Mouse (Mus musculus) MEL-GATA-1-ER (cell line): ENCODE results near the gene Plek2.

Experiments used
- DNase-seq: peaks from one replicate; pipeline ENCODE4 v3.0.0-alpha.2; 2012; ENCODE audit warnings: low read depth; ENCODE audit errors: extremely low read depth

The Plek2 gene

DNA sequence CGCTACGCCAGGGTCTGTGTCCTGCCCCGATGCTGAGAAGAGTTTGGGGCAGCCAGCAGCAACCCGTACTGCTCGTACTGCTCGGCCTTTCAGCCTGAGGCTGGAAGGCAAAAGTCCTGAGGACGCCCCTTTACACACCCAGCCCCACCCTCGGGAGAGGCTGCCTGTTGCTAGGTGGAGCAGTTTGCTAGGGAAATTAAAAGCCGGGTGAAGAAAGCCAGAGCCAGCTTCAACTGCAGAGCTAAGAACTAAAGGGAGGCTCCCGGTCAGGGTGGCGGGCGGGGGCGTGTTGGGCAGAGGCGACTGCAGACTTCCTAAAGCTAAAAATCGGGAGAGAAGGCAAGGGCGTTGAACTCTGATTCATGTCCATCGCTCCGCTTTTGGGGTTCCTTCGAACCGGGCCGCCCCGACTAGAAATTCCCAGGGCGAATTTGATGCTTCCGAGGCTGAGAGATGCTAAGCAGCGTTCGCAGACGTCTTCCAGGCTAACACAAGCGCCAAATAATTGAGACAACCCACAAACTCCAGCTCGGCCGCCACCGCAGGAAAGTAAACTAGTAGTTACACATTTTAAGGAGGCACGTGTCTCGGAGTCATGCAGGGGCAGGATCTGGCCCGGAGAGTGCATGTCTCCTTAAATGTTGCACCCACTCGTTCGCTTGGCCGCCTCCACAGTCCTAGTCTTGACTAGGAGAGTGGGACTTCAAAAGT, 5.1 kb upstream of the Plek2 start:
- DNase-seq, result peak; percentile 72

DNA sequence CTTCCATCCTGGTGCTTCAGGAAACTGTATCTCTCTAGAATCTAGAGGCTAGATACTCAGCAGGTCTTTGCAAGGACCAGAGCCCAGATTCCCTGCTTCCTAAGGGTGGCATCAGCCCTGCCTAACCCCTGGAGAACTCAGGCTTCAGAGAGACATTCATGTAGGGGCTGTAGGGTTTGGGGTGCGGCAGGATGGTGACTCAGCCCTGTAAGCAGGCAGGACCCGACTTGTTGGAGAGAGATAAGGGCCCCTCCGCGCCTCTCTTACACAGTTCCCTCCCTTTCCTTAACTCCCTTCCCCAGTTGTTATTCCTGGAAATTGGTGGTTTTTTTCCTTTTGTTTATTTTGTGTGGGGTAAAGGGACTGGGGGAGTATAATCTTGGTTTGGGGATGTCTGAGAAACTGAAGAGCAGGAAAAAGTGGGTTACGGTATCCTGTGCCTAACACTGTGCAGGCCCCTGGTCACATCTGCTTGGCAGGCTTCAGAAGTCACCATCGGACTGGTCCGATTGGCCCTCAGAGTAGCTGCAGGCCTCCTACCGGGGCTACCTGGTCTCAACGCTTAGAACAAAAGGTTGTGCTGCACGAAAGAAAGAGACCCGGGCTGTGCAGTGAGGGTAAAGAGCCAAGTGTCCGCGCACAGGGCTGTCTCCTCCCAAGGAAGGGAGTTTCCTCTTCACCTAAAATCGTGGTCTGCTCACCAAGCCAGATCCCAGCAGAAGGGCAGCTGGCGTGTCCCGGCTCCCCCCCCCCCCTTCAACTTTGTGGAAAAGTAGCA, 4.1 kb upstream of the Plek2 start:
- peak; percentile 86 for DNase-seq

DNA sequence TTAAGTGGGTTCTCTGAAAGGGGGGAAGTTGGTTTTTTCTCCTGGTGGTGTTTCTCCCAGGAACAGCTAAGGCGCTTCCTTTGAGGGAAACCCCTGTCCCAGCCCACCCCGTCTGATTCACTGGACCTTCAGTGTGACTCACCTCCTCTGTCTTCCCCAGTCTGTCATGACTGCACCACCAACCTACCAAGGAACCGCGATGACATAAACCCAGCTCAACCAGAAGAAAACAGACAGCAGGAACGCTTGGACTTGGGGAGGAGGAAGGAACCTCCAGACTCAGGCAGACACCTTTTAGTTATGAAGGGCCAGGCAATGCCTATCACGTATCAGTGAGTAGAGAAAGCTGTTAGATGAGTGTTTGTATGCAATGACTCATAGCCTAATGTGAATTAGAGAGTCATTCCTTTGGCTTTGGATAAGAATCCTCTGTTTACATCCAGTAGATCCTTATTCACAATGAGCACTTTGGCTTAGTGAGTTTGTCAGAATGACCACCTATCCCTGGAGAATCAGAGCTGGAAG, 1.4 kb upstream of the Plek2 start:
- no peak for DNase-seq

DNA sequence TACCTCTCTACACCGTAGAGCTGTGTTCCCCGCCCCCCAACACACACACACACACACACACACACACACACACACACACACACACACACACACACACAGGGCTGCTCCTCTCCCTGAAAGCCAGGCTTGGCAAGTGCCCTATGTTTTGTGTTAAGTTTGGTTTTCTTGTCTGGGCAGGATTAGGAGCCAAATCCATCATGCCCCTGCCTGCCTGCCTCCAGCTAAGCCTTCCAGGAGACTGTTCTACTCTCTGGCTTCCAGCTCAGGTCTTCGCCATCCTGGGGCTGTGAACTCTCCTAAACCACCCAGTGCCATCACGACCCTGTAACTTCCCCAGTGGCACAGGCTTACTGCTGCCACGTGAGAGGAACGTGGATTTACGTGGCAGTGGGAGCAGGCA, 2.3 kb downstream of the Plek2 start:
- DNase-seq, result no peak

DNA sequence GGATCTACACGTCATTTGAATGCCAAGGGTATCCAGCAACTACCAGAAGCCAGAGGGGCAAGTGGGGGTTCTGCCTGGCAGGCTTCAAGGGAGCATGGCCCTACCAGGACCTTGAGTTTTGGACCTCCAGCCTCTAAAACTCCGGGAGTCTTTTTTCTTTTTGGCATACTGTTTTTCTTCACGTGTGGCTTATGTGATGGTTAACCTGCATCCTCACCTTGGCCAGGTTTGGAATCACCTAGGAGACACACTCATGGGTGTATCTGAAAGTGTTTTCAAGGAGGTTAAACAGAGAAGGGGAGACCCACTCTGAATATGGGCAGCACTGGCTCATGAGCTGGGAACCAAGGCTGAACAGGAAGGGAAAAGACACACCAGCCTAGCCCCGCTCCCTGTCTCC, 3.5 kb downstream of the Plek2 start:
- no peak for DNase-seq

DNA sequence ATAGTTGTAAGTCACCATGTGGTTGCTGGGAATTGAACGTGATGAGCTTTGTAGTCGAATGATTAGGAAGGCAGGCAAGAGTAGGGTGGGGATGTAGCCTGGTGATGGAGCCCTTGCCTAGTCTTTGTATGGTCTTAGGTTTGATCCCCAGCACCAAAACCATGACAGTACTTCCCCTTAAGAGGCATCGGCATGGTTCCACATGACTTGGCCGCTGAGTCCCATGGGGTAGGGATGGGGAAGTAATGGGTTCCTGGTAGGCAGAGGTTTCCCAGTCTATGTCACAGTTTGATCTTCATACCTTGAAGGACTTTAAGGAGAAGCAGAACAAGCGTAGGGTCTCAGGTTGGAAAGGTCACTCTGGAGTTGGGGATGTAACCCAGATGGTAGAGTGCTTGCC, 5.3 kb downstream of the Plek2 start:
- no peak for DNase-seq

DNA sequence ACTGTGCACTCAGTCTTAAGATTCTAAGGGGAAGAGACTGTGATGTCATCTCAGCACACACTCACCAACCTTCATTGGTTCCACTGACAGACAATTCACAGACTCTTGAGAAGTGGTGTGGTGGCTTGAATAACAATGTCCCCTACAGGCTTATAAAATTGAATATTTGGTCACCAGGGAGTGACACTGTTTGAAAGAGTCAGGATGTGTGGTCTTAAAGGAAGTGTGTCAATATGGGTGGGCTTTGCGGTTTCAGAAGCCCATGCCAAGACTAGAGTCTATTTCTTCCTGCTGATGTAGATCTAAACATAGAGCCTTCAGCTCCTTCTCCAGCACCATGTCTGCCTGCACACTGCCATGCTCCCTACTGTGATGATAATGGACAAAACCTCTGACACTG, 8.9 kb downstream of the Plek2 start:
- DNase-seq, result no peak

DNA sequence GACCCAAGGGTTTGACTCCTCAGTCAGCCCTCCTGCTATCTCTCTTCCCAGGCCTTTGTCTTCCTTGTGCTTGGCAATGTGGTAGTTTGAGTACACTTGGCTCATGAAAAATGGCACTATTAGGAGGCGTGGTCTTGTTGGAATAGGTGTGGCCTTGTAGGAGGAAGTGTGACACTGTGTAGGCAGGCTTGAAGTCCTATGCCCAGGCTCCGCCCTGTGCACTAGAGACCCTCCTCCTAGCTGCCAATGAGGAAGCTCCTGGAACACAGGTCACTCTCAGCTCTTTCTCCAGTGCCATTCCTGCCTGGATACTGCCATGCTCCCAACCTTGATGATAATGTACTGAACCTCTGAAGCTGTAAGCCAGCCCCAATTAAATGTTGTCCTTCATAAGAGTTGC, 15.6 kb downstream of the Plek2 start:
- no peak for DNase-seq

DNA sequence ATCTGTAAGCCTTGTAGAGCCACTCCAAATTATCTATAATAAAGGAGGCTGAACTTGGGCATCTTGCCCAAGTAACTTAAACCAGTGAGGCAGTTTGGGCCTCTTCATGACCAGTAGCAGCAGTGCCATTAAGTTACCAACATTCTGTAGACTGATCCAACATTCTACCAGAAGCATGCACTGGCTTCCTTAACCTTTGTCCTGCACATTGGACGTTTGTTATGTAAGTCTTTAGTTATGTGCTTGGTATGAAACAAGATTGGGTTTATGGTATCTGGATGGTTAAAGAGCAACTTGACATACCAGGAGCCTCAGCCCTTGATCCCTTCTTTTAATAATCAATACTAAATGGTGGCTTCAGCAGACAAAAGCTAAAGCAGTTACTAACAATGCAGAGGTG, 16.7 kb downstream of the Plek2 start:
- DNase-seq, result no peak

DNA sequence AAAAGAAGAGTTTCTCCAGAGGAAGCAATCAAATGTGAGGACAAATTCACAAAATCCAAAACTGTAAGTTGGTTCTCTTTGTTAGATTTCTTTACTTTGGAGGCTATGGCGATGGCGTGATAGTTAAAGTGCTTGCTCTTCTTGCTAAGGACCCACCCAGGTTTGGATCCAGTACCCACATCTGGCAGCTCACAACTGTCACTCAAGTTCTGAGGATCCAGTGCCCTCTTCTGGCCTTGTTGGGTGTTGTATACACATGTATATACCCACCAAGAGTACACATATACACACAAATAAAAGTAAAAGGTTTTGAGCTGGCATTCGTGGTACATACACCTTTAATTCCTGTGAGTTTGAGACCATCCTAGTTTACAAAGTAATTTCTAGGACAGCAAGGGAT, 32.2 kb downstream of the Plek2 start:
- DNase-seq, result no peak

DNA sequence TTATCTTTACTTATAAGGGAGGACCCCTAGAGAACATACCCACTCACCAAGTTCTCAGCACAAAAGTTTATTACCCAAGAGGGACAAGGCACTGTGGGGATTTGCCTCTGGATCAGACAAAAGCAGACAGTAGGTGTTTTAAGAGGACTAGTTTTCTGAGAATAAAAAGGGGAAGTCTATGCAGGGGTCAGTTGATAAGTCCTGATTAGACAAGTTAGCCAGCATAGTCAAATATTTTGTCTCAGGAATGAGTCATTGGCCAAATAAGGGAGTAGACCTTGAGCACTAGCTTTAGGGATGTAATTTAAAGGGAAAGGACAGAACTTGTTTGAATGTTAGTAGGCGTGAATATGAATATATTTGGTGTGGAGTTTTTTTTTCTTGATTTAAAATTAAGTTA, 38.6 kb downstream of the Plek2 start:
- DNase-seq, result peak; percentile 88

DNA sequence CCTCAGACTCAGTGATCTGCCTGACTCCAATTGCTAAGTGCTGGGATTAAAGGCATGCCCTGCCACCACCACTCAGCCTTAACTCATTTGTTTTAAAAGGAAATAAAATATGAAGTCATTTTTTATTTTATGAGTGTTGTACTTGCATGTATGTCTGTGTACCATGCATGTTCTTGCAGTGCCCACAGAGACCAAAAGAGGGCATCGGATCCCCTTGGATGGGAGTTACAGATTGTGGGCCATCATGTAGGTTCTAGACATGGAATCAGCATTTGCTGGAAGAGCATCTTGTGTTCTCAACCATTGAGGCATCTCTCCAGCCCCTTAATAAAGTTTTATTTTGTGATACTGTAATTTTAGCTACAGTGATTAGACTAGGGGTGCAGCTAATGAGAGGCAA, 41.3 kb downstream of the Plek2 start:
- no peak for DNase-seq

DNA sequence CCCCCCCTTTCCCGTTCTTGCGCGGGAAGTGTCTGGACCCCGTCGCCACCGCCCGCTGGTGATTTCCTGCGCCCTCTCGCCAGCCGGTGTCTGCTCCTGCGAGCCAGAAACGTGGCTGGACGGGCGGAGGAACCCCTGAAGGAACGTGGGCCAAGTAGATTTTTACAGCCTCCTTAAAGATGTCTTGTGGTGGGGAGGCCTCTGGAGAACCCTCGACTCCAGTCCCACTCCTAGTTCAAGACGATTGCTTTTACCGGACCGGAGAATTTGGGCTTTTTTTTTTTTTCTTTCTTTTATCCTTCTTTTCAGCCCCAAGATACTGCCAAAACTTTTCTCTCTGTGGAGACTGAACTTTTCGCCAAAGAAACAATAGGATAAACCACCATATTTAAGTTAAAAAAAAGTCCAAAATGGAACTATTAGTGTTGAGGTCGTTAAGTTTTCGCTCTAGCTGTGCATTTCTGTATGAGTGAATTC, 44.5 kb downstream of the Plek2 start:
- DNase-seq, result no peak

DNA sequence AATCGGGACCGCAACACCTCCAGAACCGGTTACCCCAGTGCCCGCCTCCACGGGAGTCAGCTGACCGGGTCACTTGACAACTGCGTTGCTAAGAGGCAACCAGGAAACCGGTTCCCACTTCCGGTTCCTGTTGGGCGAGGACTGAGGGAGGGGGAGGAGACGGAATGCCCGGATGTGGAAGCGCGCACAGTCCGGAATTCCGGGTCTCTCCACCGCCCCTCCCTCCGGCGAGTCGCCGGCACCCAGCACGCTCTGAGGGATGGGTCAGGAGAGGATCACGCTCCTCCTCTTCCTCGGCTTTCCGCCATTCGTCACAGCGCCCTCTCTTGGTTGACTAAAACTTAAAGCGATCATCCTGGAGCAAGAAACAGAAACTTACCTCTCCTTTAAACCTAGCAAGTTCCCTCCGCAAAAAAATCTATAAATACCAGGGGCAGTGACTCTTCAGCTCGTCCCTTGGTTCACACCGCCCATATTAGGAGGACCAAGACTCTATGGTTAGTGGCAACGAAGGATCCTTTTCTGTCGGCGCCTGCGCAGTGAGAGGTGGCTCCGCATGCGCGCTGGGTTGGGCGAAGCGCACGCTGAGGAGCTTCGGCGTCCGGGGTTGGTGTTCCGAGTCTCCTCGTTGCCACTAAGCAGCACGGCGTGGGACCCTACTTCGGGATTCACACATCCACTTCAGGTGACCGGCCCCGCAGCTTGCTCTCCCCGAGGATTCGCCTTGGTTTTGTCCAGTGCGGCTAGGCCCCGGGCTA, 45.1 kb downstream of the Plek2 start, which contains the start of the genes Atp6v1d and Eif2s1:
Gene Atp6v1d (minus strand): TSS at position 143 of the 758 bp plus-strand sequence.
Gene Eif2s1 (plus strand): TSS at position 324 of the 758 bp plus-strand sequence.
- peak; percentile 97 for DNase-seq

DNA sequence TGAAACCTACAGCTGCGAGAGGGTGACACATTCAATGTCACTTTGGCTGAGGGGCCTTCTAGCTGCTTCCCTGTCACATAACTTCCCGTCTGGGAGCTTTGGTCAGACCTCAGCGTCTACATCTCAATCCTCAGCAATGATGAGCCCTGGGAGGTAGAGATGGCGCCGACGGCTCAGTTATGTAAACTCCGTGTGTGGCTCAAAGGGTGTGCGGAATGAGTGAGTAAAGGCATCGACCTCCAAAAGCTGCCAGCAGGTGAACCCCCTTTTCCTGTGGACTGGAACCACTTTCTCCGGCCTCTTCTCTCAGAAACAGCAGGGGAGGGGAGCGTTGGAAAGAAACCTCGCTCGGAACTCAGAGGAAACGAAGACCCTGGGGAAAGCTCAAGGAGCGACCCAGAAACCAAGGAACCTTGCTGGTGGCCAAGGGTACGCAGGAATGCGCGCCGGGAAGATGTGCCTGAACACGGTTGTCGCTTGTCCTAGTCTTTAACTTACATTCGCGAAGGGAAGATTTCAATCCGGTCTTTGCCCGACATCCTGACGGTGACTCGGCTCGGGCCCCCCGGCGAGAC, 45.8 kb downstream of the Plek2 start:
- DNase-seq, result peak; percentile 36

DNA sequence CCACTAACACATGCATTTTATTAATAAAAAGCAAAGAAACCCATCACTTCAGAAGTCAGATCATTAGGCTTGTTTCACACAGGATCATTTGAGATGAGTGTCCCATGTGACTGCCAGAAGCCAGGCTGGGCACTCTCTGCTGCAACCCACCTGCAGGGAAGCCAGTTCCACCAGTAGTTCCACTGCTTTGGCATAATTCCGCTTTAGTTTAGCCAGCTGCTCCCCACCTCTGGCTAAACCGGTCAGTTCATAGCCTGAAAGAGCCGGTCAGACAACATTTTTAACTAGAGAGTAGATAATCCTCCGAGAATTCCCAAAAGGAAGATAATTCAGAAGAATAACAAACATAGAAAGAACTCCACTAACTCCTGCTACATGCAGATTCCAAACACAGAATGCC, 58.5 kb downstream of the Plek2 start:
- DNase-seq, result no peak

DNA sequence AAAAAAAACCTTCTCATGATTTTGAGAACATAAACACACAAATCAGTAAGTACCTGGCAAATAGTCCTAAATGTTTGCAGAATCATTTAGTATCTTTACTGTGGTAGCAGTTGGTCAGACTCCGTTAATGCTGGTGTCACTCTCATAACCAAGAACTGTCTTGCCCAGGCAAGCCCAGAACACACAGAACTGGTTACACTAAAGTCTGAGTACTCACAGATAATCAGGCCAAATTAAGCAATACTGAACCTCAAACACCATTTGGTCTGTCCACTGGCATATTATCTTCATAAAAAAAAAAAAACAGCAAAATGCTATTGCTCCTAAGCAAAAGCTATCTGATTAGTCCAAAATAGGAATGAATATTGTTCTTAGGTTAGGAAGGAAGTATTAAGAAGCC, 64.3 kb downstream of the Plek2 start:
- DNase-seq, result no peak

DNA sequence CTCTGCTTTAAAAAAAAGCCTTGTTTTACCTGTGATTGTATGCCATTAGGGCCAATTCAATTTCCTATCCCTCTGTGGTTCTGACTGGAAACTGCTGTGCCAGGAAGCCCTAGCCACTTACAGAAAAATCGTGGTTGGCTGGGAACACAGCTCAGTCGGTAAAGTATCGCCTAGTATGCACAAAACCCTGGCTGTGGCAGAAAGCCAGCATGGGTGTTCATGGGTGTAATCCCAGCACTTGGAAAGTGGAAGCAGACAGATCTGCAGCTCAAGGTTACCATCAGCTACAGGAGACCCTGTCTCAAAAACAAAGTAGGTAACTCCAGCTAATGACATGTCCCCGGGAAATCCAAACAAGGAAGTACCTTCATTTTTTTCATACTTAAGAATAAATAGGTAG, 66.9 kb downstream of the Plek2 start:
- DNase-seq, result no peak
